Mouse (Mus musculus): Measurements from ENCODE around the gene Coq4. TPM values are rescaled to one million over a fixed set of nuclear protein-coding genes. Genes with fewer than 3 reads are reported as not detected.

The Coq4 gene
- total and polyA plus RNA-seq, 3 experiments = 23.5 to 33.2 TPM; not detected in 1

GRCm38 (mm10) chr2:29787937-29788681 is 816 bp downstream of the Coq4 start, which contains the start of gene Trub2:
Gene Trub2 (minus strand): TSS chr2:29788502.
- peak; percentile 90 for DNase-seq (ENCODE audit: low read depth, low spot score)
- peaks cover 0 to 9% of the 10 kb centered on the region in 2 experiments; a peak in 2 of 4 replicates for H3K4me1 ChIP-seq (ENCODE audit: control insufficient read depth in 1 of 2, insufficient read depth in 2 of 2, low read length in 2 of 2)
- peak within 1 kb of the TSS; percentile 88 for H3K9ac ChIP-seq (ENCODE audit: control insufficient read depth, low read depth, low read length, poor library complexity, severe bottlenecking)
- H3K79me2 ChIP-seq (ENCODE audit: control insufficient read depth, insufficient read depth, low read length, poor library complexity) = peaks cover 14% of the 10 kb centered on the region
- peak within 1 kb of the TSS; percentile 78 for H3K27ac ChIP-seq (ENCODE audit: control insufficient read depth, low read depth, low read length)
- H3K27me3 ChIP-seq (ENCODE audit: control insufficient read depth in 1 of 2, insufficient read depth in 2 of 2, low read length in 2 of 2) = no peaks in the 10 kb centered on the region
- peak within 1 kb of the TSS; percentile 68 to 97 for H3K4me3 ChIP-seq (ENCODE audit: control insufficient read depth in 1 of 2, insufficient read depth in 1 of 2, low read depth in 2 of 2, low read length in 2 of 2)
- no peaks in the 10 kb centered on the region for H3K9me3 ChIP-seq (replicated peaks; ENCODE audit: insufficient read depth, low read length)
- peaks cover 3 to 10% of the 10 kb centered on the region in 2 experiments; a peak in 2 of 4 replicates for H3K36me3 ChIP-seq (ENCODE audit: control insufficient read depth in 1 of 2, insufficient read depth in 2 of 2, low read length in 2 of 2)
- TF ChIP-seq GATA1 (IDR thresholded peaks at IDR 0.05; ENCODE audit: low read depth, low read length) = no peak
- TF ChIP-seq JUND (IDR thresholded peaks at IDR 0.05; ENCODE audit: low read depth, low read length) = no peak
- peak; percentile 65; the same call in 1 of the 2 replicates for TF ChIP-seq NELFE (IDR thresholded peaks at IDR 0.05; ENCODE audit: low read depth, low read length)
- no peak; the same call in 1 of the 2 replicates for TF ChIP-seq KAT2A (conservative IDR thresholded peaks at IDR 0.05; ENCODE audit: low read depth, low read length)
- peak; percentile 94 for TF ChIP-seq MXI1 (IDR thresholded peaks at IDR 0.05; ENCODE audit: low read depth, low read length)
- no peak for TF ChIP-seq GABPA (IDR thresholded peaks at IDR 0.05; ENCODE audit: low read depth, low read length)
- TF ChIP-seq CTCF (IDR thresholded peaks at IDR 0.05 in 2 of 3, conservative IDR thresholded peaks at IDR 0.05 in 1 of 3; ENCODE audit: control insufficient read depth in 1 of 3, insufficient read depth in 1 of 3, low read depth in 2 of 3, low read length in 3 of 3, poor library complexity in 1 of 3, severe bottlenecking in 1 of 3) = no peak
- TF ChIP-seq UBTF (IDR thresholded peaks at IDR 0.05; ENCODE audit: borderline replicate concordance, insufficient read depth, low read depth, low read length) = no peak
- no peak for TF ChIP-seq MAFK (IDR thresholded peaks at IDR 0.05; ENCODE audit: borderline replicate concordance, low read depth, low read length)
- TF ChIP-seq TBP (IDR thresholded peaks at IDR 0.05; ENCODE audit: low read depth, low read length) = no peak
- peak; percentile 90 for TF ChIP-seq SIN3A (IDR thresholded peaks at IDR 0.05; ENCODE audit: low read length)
- peak; percentile 53; the same call in 1 of the 2 replicates for TF ChIP-seq MAZ (IDR thresholded peaks at IDR 0.05; ENCODE audit: low read depth, low read length)
- TF ChIP-seq POLR2AphosphoS5 (IDR thresholded peaks at IDR 0.05; ENCODE audit: borderline replicate concordance, low read depth, low read length) = no peak
- peak; percentile 56; the same call in 1 of the 2 replicates for TF ChIP-seq TCF12 (IDR thresholded peaks at IDR 0.05; ENCODE audit: low read depth, low read length)
- peak; percentile 4; the same call in 1 of the 2 replicates for TF ChIP-seq ZMIZ1 (IDR thresholded peaks at IDR 0.05; ENCODE audit: low read depth, low read length)
- TF ChIP-seq HCFC1 (IDR thresholded peaks at IDR 0.05; ENCODE audit: low read depth, low read length) = peak; percentile 79
- TF ChIP-seq BHLHE40 (IDR thresholded peaks at IDR 0.05; ENCODE audit: borderline replicate concordance, low read depth, low read length) = no peak
- no peak for TF ChIP-seq RAD21 (IDR thresholded peaks at IDR 0.05; ENCODE audit: low read depth, low read length)
- no peak for TF ChIP-seq CHD1 (IDR thresholded peaks at IDR 0.05; ENCODE audit: low read depth, low read length)
- TF ChIP-seq CHD2 (IDR thresholded peaks at IDR 0.05; ENCODE audit: low read length) = no peak
- TF ChIP-seq SMC3 (IDR thresholded peaks at IDR 0.05; ENCODE audit: low read depth, low read length) = no peak
- no peak for TF ChIP-seq ETS1 (IDR thresholded peaks at IDR 0.05; ENCODE audit: low read depth, low read length)
- no peak for TF ChIP-seq POLR2AphosphoS2 (IDR thresholded peaks at IDR 0.05; ENCODE audit: low read length)
- TF ChIP-seq MYC (IDR thresholded peaks at IDR 0.05; ENCODE audit: low read depth, low read length) = peak; percentile 76
- 0 out of 2 replicates have a peak, but pooled peaks have one; percentile 8 for TF ChIP-seq NRF1 (IDR thresholded peaks at IDR 0.05; ENCODE audit: insufficient read depth, low read depth, low read length, poor library complexity, severe bottlenecking)
- TF ChIP-seq TAL1 (IDR thresholded peaks at IDR 0.05; ENCODE audit: low read length) = no peak
- TF ChIP-seq EP300 (IDR thresholded peaks at IDR 0.05; ENCODE audit: low read depth in 1 of 2, low read length in 2 of 2) = no peak
- TF ChIP-seq ELF1 (IDR thresholded peaks at IDR 0.05; ENCODE audit: low read depth, low read length) = 0 out of 2 replicates have a peak, but pooled peaks have one; percentile 58
- peak; percentile 85 for TF ChIP-seq MAX (IDR thresholded peaks at IDR 0.05; ENCODE audit: low read length)
- TF ChIP-seq ZNF384 (IDR thresholded peaks at IDR 0.05; ENCODE audit: low read depth, low read length) = no peak
- no peak for TF ChIP-seq USF2 (IDR thresholded peaks at IDR 0.05; ENCODE audit: borderline replicate concordance in 1 of 2, insufficient read depth in 1 of 2, low read depth in 1 of 2, low read length in 2 of 2)
- no peak for TF ChIP-seq MYB (IDR thresholded peaks at IDR 0.05; ENCODE audit: low read depth, low read length)
- no peak for TF ChIP-seq ZC3H11A (IDR thresholded peaks at IDR 0.05; ENCODE audit: low read depth, low read length)
- peak; percentile 66; the same call in 1 of the 2 replicates for TF ChIP-seq USF1 (IDR thresholded peaks at IDR 0.05; ENCODE audit: low read depth, low read length)
- no peak for TF ChIP-seq MEF2A (IDR thresholded peaks at IDR 0.05; ENCODE audit: extremely low read depth, insufficient replicate concordance, low read depth, low read length, poor library complexity, severe bottlenecking)

Data from MEL (cell line).